In the genomic region with DNA sequence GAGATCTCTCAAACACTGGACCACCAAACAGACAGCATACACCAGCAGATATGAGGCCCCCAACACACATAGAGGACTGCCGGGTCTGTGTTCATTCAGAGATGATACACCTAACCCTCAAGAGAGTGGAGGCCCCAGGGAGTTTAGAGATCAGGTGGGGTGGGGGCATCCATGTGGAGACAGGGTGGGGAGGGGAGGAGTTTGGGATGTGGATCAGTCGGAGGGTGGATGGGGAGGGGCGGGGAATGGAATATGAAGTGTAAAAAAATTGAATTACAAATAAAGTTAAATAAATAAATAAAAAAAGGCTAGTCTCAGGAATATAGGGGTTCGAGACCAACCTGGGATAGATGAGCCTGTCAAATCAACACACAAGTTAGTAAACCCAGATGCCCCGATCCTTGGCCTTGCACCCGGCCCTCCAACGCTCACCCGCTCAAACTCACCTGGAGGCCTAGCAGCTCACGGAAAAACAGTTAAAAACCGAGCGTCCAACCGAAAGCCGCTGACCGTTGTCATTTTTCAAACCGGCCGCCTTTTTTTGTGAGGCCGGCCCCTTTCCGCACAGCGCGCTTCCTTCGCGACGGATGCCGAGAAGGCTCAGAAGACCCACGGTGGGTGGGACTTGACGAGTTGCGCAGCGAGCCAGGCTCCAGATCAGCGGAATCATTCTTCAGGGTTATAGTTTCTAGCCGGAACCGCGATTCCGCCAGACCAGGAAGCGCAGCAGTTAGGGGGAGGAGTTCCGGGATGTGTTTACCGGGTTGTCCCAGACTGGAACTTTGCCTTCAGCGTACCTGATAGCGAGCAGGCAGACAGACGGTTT, we compare ENCODE assay signal across 8 mouse cellular contexts. TPM values are rescaled to one million over a fixed set of nuclear protein-coding genes. Genes with fewer than 3 reads are reported as not detected.
DNase-seq lines count a peak whose midpoint lies in the region; ATAC-seq and TF ChIP-seq lines count a peak whose summit lies in the region.

Gene Nuf2, minus strand, starts transcription at position 589 of the 826 bp plus-strand sequence.

- no peaks in the 10 kb centered on the region for H3K9me3 ChIP-seq in embryonic facial prominence, embryonic 13.5 days
- no peaks in the 10 kb centered on the region for H3K9me3 ChIP-seq in limb, embryonic 12.5 days
- no peaks in the 10 kb centered on the region for H3K9me3 ChIP-seq in midbrain, embryonic 15.5 days

- peak within 1 kb of the TSS; percentile 69 for H3K4me3 ChIP-seq in embryonic facial prominence, embryonic 13.5 days
- H3K4me3 ChIP-seq in kidney, adult 2 months (ENCODE audit: insufficient read depth, low read depth, low read length): peak within 1 kb of the TSS; percentile 62
- H3K4me3 ChIP-seq in limb, embryonic 12.5 days (replicated peaks): peak within 1 kb of the TSS; percentile 64
- peak within 1 kb of the TSS; percentile 54 for H3K4me3 ChIP-seq in midbrain, embryonic 15.5 days
- H3K4me3 ChIP-seq in spleen, adult 2 months (ENCODE audit: extremely low read depth, insufficient read depth, insufficient read length): peak within 1 kb of the TSS; percentile 63

- H3K36me3 ChIP-seq in embryonic facial prominence, embryonic 13.5 days: peaks cover 19% of the 10 kb centered on the region
- H3K36me3 ChIP-seq in kidney, adult 2 months (ENCODE audit: control insufficient read depth, insufficient read depth, low read length): no peaks in the 10 kb centered on the region
- peaks cover 13% of the 10 kb centered on the region; the same call in 1 of the 2 replicates for H3K36me3 ChIP-seq in limb, embryonic 12.5 days
- no peaks in the 10 kb centered on the region for H3K36me3 ChIP-seq in midbrain, embryonic 15.5 days (replicated peaks)
- H3K36me3 ChIP-seq in spleen, adult 2 months (ENCODE audit: control insufficient read depth, insufficient read depth, low read length): no peaks in the 10 kb centered on the region

- peak within 1 kb of the TSS; percentile 77 for H3K9ac ChIP-seq in embryonic facial prominence, embryonic 13.5 days
- H3K9ac ChIP-seq in limb, embryonic 12.5 days (replicated peaks): peak within 1 kb of the TSS; percentile 63
- peak within 1 kb of the TSS; percentile 37 for H3K9ac ChIP-seq in midbrain, embryonic 15.5 days

- no peaks in the 10 kb centered on the region for H3K27me3 ChIP-seq in embryonic facial prominence, embryonic 13.5 days
- H3K27me3 ChIP-seq in kidney, adult 2 months (replicated peaks; ENCODE audit: control insufficient read depth, insufficient read depth, low read length): no peaks in the 10 kb centered on the region
- no peaks in the 10 kb centered on the region for H3K27me3 ChIP-seq in limb, embryonic 12.5 days
- H3K27me3 ChIP-seq in midbrain, embryonic 15.5 days (replicated peaks): no peaks in the 10 kb centered on the region
- no peaks in the 10 kb centered on the region for H3K27me3 ChIP-seq in spleen, adult 2 months (ENCODE audit: control insufficient read depth, insufficient read depth, low read length)

- H3K4me1 ChIP-seq in embryonic facial prominence, embryonic 13.5 days: peaks cover 16% of the 10 kb centered on the region
- H3K4me1 ChIP-seq in kidney, adult 2 months (ENCODE audit: control insufficient read depth, insufficient read depth, low read length): no peaks in the 10 kb centered on the region
- peaks cover 11% of the 10 kb centered on the region for H3K4me1 ChIP-seq in limb, embryonic 12.5 days (replicated peaks)
- peaks cover 10% of the 10 kb centered on the region for H3K4me1 ChIP-seq in midbrain, embryonic 15.5 days
- no peaks in the 10 kb centered on the region for H3K4me1 ChIP-seq in spleen, adult 2 months (ENCODE audit: control insufficient read depth, insufficient read depth, insufficient read length)

- TF ChIP-seq CTCF in kidney, adult 2 months (conservative IDR thresholded peaks at IDR 0.05; ENCODE audit: insufficient read depth, insufficient read length, low read depth, low read length): no peak
- no peak for TF ChIP-seq CTCF in spleen, adult 2 months (IDR thresholded peaks at IDR 0.05; ENCODE audit: extremely low read depth, insufficient read depth, insufficient read length, insufficient replicate concordance)

- peak within 1 kb of the TSS; percentile 75 for H3K4me2 ChIP-seq in embryonic facial prominence, embryonic 13.5 days
- peak within 1 kb of the TSS; percentile 68 for H3K4me2 ChIP-seq in limb, embryonic 12.5 days
- peak within 1 kb of the TSS; percentile 82 for H3K4me2 ChIP-seq in midbrain, embryonic 15.5 days

- TF ChIP-seq POLR2A in kidney, adult 2 months (IDR thresholded peaks at IDR 0.05; ENCODE audit: low read depth, low read length): peak; percentile 78
- TF ChIP-seq POLR2A in spleen, adult 2 months (IDR thresholded peaks at IDR 0.05; ENCODE audit: low read depth, low read length): peak; percentile 81

- peak within 1 kb of the TSS; percentile 80 for H3K27ac ChIP-seq in embryonic facial prominence, embryonic 13.5 days
- peak within 1 kb of the TSS; percentile 41; the same call in 1 of the 2 replicates for H3K27ac ChIP-seq in kidney, adult 2 months (ENCODE audit: insufficient read depth, low read depth, low read length)
- H3K27ac ChIP-seq in limb, embryonic 12.5 days: peak within 1 kb of the TSS; percentile 59
- peak within 1 kb of the TSS; percentile 85 for H3K27ac ChIP-seq in midbrain, embryonic 15.5 days
- peak within 1 kb of the TSS; percentile 55 for H3K27ac ChIP-seq in spleen, adult 2 months (ENCODE audit: insufficient read depth, low read length)

- under 1% methylated on average over 39 of the region's 39 CpGs for WGBS in embryonic facial prominence, embryonic 13.5 days
- WGBS in kidney, adult 2 months: under 1% methylated on average over 39 of the region's 39 CpGs
- under 1% methylated on average over 39 of the region's 39 CpGs for WGBS in limb, embryonic 12.5 days
- WGBS in midbrain, embryonic 15.5 days: under 1% methylated on average over 39 of the region's 39 CpGs
- WGBS in spleen, adult 2 months: under 1% methylated on average over 39 of the region's 39 CpGs

- ATAC-seq in embryonic facial prominence, embryonic 13.5 days (ENCODE audit: insufficient number of reproducible peaks, insufficient read depth, low FRiP score, low TSS enrichment, low read depth): peak; percentile 93
- ATAC-seq in limb, embryonic 12.5 days (ENCODE audit: insufficient number of reproducible peaks, insufficient read depth, low FRiP score, low TSS enrichment, low read depth): peak; percentile 95
- ATAC-seq in midbrain, embryonic 15.5 days (replicated peaks): peak; percentile 97

- peak; percentile 90 for DNase-seq in 3134 (ENCODE audit: extremely low read depth, insufficient read length, low spot score)
- DNase-seq in adrenal gland, postnatal 36 days: peak; percentile 96 to 97
- DNase-seq in heart, adult 18-20 months: peak; percentile 98 to 99
- peak; percentile 99 for DNase-seq in kidney, adult 2 months
- peak; percentile 97 to 98 for DNase-seq in spleen, adult 2 months (ENCODE audit: low read depth in 1 of 2, low spot score in 2 of 2)

RNA-seq across cellular contexts. Expression of gene Nuf2, which starts in this region (rescaled TPM):
- 1 to 10 TPM; 3.2 to 4.1 TPM for total RNA-seq in adrenal gland, postnatal 36 days (2021)
- polyA plus RNA-seq in embryonic facial prominence, embryonic 13.5 days (2015; fragmentation: Nextera tagmentation; extraction: Ambion mirVana): 54.4 and 56.5 TPM in 2 replicates
- under 1 TPM; 0.30 to 0.33 TPM for total RNA-seq in heart, adult 18-20 months (2021)
- polyA plus RNA-seq in kidney, adult 2 months (2012; rRNA removed): 0.11 and 0.30 TPM in 2 replicates
- polyA plus RNA-seq in limb, embryonic 12.5 days (2016; fragmentation: Nextera tagmentation; extraction: Ambion mirVana): 67.6 and 70.0 TPM in 2 replicates
- 9.8 and 10.6 TPM in 2 replicates for polyA plus RNA-seq in midbrain, embryonic 15.5 days (2015; fragmentation: Nextera tagmentation; extraction: Ambion mirVana)
- 0.99 and 1.4 TPM in 2 replicates for polyA plus RNA-seq in spleen, adult 2 months (2012; rRNA removed)

Comparison
In these comparisons a context has a peak if more than half of its experiments do, and no peak if none do; other contexts are left out.
1. Peak in every context shown above with its lines: DNase-seq, ATAC-seq, H3K4me3 ChIP-seq and H3K27ac ChIP-seq.
2. Peak in DNase-seq in heart, adult 18-20 months; RNA of the gene not detected or under 1 TPM.
3. Peak in DNase-seq, H3K4me3 ChIP-seq and H3K27ac ChIP-seq in kidney, adult 2 months; RNA of the gene not detected or under 1 TPM.